Mouse (Mus musculus) forebrain, embryonic 14.5 days (tissue): ENCODE data around the gene Zfp341. TPM values are rescaled to one million over a fixed set of nuclear protein-coding genes. Genes with fewer than 3 reads are reported as not detected.

Experiments used
- polyA plus RNA-seq: library from polyadenylated mRNA; unstranded; fragments of >200 nt; fragmentation: Nextera tagmentation; extraction: Ambion mirVana; gene quantifications from 2 replicates; pipeline ENCODE4 v1.2.1, GENCODE M21; 2014

Zfp341 gene
- polyA plus RNA-seq, 1 experiment from 2014 or later, result 2.4 TPM

Other genes starting within 250 kb of the Zfp341 start
- gene Cdk5rap1, start 240.3 kb upstream of the Zfp341 start, polyA plus RNA-seq, result 18.8 and 24.1 TPM in 2 replicates
- gene Snta1, start 205.2 kb upstream of the Zfp341 start, polyA plus RNA-seq, result 2.6 and 4.6 TPM in 2 replicates
- gene Cbfa2t2, start 176.8 kb upstream of the Zfp341 start, polyA plus RNA-seq, result 51.9 and 59.4 TPM in 2 replicates
- gene 1700003F12Rik, start 66.2 kb upstream of the Zfp341 start, polyA plus RNA-seq, result 1.2 TPM in 2 replicates
- gene Actl10, start 61.5 kb upstream of the Zfp341 start, polyA plus RNA-seq, result 0.15 and 0.19 TPM in 2 replicates
- 19.8 and 23.6 TPM in 2 replicates for gene Necab3, start 54.4 kb upstream of the Zfp341 start, polyA plus RNA-seq
- 3.5 and 5.0 TPM in 2 replicates for gene E2f1, start 43.4 kb upstream of the Zfp341 start, polyA plus RNA-seq
- gene Pxmp4, start 9.6 kb upstream of the Zfp341 start, polyA plus RNA-seq, result 14.8 and 15.2 TPM in 2 replicates
- gene 4930519P11Rik, start 140 bp downstream of the Zfp341 start, polyA plus RNA-seq, result 0.65 TPM in 1 of 2 replicates, not detected in the other
- 21.6 and 22.4 TPM in 2 replicates for gene Chmp4b, start 38.4 kb downstream of the Zfp341 start, polyA plus RNA-seq
- not detected in 2 replicates for gene Gm14214, start 156.7 kb downstream of the Zfp341 start, polyA plus RNA-seq
- gene Raly, start 177.8 kb downstream of the Zfp341 start, polyA plus RNA-seq, result 109 and 116 TPM in 2 replicates
- gene a, start 178.1 kb downstream of the Zfp341 start, polyA plus RNA-seq, result 0.89 and 2.4 TPM in 2 replicates